ENCODE assay signal across 12 mouse cellular contexts in genomic region chr1:64805217-64805616, GRCm38 (mm10).
"Had no signal": no experiment of that assay in that cellular context is flagged by ENCODE, and none has a peak within 500 bp of the region (broad histone marks: within the 10 kb centered on the region; RNA-seq: fewer than 3 reads in every experiment).

No protein-coding gene starts in this region.

- ATAC-seq: midbrain, embryonic 15.5 days had no signal

- DNase-seq: kidney, adult 8-10 months; kidney, postnatal 10 days; kidney, postnatal 36 days; layer of hippocampus, postnatal 36 days; liver, embryonic 13.5 days; lung, adult 2 months; lung, postnatal 14 days; right cerebral cortex, postnatal 25 days; thymus, adult 2 months; thymus, postnatal 14 days; thymus, postnatal 4 days had no signal
